8 mouse cellular contexts compared by ENCODE assay signal in genomic region chr6:83410046-83410706, GRCm38 (mm10). TPM values are rescaled to one million over a fixed set of nuclear protein-coding genes. Genes with fewer than 3 reads are reported as not detected.
A peak's percentile ranks its signal among the peaks of the same experiment; 100 is the strongest.
DNase-seq lines count a peak whose midpoint lies in the region; ATAC-seq lines count a peak whose summit lies in the region.

No protein-coding gene starts in this region.

- H3K9ac ChIP-seq in embryonic facial prominence, embryonic 15.5 days, result no peak overlapping the region
- no peak overlapping the region for H3K9ac ChIP-seq in midbrain, embryonic 16.5 days (ENCODE audit: low read depth, low read length)
- no peak overlapping the region for H3K9ac ChIP-seq in kidney, embryonic 14.5 days (ENCODE audit: low read depth, low read length)

- H3K36me3 ChIP-seq in embryonic facial prominence, embryonic 15.5 days, result 0 out of 2 replicates have a peak, but pooled peaks cover 9% of the 10 kb centered on the region
- no peaks in the 10 kb centered on the region for H3K36me3 ChIP-seq in midbrain, embryonic 16.5 days (ENCODE audit: control insufficient read depth, insufficient read depth, low read length)
- peaks cover 23% of the 10 kb centered on the region; the same call in 1 of the 2 replicates for H3K36me3 ChIP-seq in kidney, embryonic 14.5 days (ENCODE audit: control insufficient read depth, insufficient read depth, low read length)

- no peak for ATAC-seq in embryonic facial prominence, embryonic 15.5 days (ENCODE audit: insufficient number of reproducible peaks, low FRiP score, low TSS enrichment, low read depth)
- peak; percentile 37; the same call in 1 of the 2 replicates for ATAC-seq in midbrain, embryonic 16.5 days
- no peak for ATAC-seq in kidney, embryonic 14.5 days (ENCODE audit: low FRiP score, low TSS enrichment)

- H3K27ac ChIP-seq in embryonic facial prominence, embryonic 15.5 days (replicated peaks), result 0 out of 2 replicates have a peak overlapping the region, but pooled peaks have one; percentile 0
- no peak overlapping the region for H3K27ac ChIP-seq in midbrain, embryonic 16.5 days (ENCODE audit: low read length)
- no peak overlapping the region for H3K27ac ChIP-seq in kidney, embryonic 14.5 days (ENCODE audit: low read depth, low read length)

- H3K4me2 ChIP-seq in embryonic facial prominence, embryonic 15.5 days (replicated peaks), result no peak overlapping the region
- no peak overlapping the region for H3K4me2 ChIP-seq in midbrain, embryonic 16.5 days (ENCODE audit: low read length)
- H3K4me2 ChIP-seq in kidney, embryonic 14.5 days (replicated peaks; ENCODE audit: low read depth, low read length), result no peak overlapping the region

- WGBS in embryonic facial prominence, embryonic 15.5 days, result 32% methylated on average over 9 of the region's 9 CpGs
- WGBS in midbrain, embryonic 16.5 days, result 46% methylated on average over 9 of the region's 9 CpGs
- WGBS in kidney, embryonic 14.5 days, result 68% methylated on average over 9 of the region's 9 CpGs

- H3K4me3 ChIP-seq in embryonic facial prominence, embryonic 15.5 days (replicated peaks), result no peak overlapping the region
- no peak overlapping the region for H3K4me3 ChIP-seq in midbrain, embryonic 16.5 days (ENCODE audit: low read depth, low read length)
- no peak overlapping the region for H3K4me3 ChIP-seq in kidney, embryonic 14.5 days (ENCODE audit: low read length)

- peak; percentile 22 to 51 for DNase-seq in layer of hippocampus, postnatal 10 days (ENCODE audit: low spot score in 2 of 2)
- DNase-seq in layer of hippocampus, adult 9-11 months, result no peak
- DNase-seq in induced T-regulatory cell, adult 2 months (ENCODE audit: low read depth), result peak; percentile 67
- DNase-seq in Muller cell, postnatal 12 days (ENCODE audit: inconsistent ontology term), result no peak
- no peak for DNase-seq in adrenal gland, adult 8-10 months

- peaks cover 58% of the 10 kb centered on the region for H3K4me1 ChIP-seq in embryonic facial prominence, embryonic 15.5 days
- H3K4me1 ChIP-seq in midbrain, embryonic 16.5 days (ENCODE audit: control insufficient read depth, insufficient read depth, low read length), result peaks cover 31% of the 10 kb centered on the region
- H3K4me1 ChIP-seq in kidney, embryonic 14.5 days (ENCODE audit: control insufficient read depth, insufficient read depth, low read length), result peaks cover 6% of the 10 kb centered on the region; the same call in 1 of the 2 replicates

- H3K27me3 ChIP-seq in embryonic facial prominence, embryonic 15.5 days, result no peaks in the 10 kb centered on the region
- no peaks in the 10 kb centered on the region for H3K27me3 ChIP-seq in midbrain, embryonic 16.5 days (ENCODE audit: control insufficient read depth, insufficient read depth, low read depth, low read length)
- H3K27me3 ChIP-seq in kidney, embryonic 14.5 days (ENCODE audit: control insufficient read depth, insufficient read depth, low read length), result no peaks in the 10 kb centered on the region

- H3K9me3 ChIP-seq in embryonic facial prominence, embryonic 15.5 days (replicated peaks), result no peaks in the 10 kb centered on the region
- H3K9me3 ChIP-seq in midbrain, embryonic 16.5 days (replicated peaks; ENCODE audit: control insufficient read depth, low read length, poor library complexity, severe bottlenecking), result no peaks in the 10 kb centered on the region
- no peaks in the 10 kb centered on the region for H3K9me3 ChIP-seq in kidney, embryonic 14.5 days (ENCODE audit: control insufficient read depth, low read length)

RNA-seq across cellular contexts. Expression of gene Tet3, which starts 48.7 kb away (rescaled TPM):
- total RNA-seq in layer of hippocampus, postnatal 10 days (2021), result 100 to 1,000 TPM; 102 TPM
- 63.1 and 66.1 TPM in 2 replicates for polyA plus RNA-seq in embryonic facial prominence, embryonic 15.5 days (2015; fragmentation: Nextera tagmentation; extraction: Ambion mirVana)
- polyA plus RNA-seq in midbrain, embryonic 16.5 days (2015; fragmentation: Nextera tagmentation; extraction: Ambion mirVana), result 51.9 and 53.2 TPM in 2 replicates
- 48.6 and 54.9 TPM in 2 replicates for polyA plus RNA-seq in kidney, embryonic 14.5 days (2014; fragmentation: Nextera tagmentation; extraction: Ambion mirVana)
- 10 to 100 TPM; 24.3 to 40.5 (median 35.3) TPM for total RNA-seq in adrenal gland, adult 8-10 months (2022)

Comparison
In these comparisons a context has a peak if more than half of its experiments do, and no peak if none do; other contexts are left out.
1. DNase-seq: peak in layer of hippocampus, postnatal 10 days (2 of 2) and induced T-regulatory cell, adult 2 months (single experiment); none in layer of hippocampus, adult 9-11 months (single experiment), Muller cell, postnatal 12 days (single experiment) and adrenal gland, adult 8-10 months (single experiment).